8 mouse cellular contexts compared by ENCODE assay signal in genomic region chr11:46065201-46066011, GRCm38 (mm10). TPM values are rescaled to one million over a fixed set of nuclear protein-coding genes. Genes with fewer than 3 reads are reported as not detected.
DNase-seq lines count a peak whose midpoint lies in the region; ATAC-seq lines count a peak whose summit lies in the region.

No protein-coding gene starts in this region.

- no peaks in the 10 kb centered on the region for H3K27me3 ChIP-seq in intestine, embryonic 15.5 days (replicated peaks)
- H3K27me3 ChIP-seq in liver, embryonic 13.5 days = peaks cover 28% of the 10 kb centered on the region
- no peaks in the 10 kb centered on the region for H3K27me3 ChIP-seq in neural tube, embryonic 14.5 days (ENCODE audit: control insufficient read depth, insufficient read depth, low read length)

- no peak overlapping the region for H3K9ac ChIP-seq in intestine, embryonic 15.5 days
- H3K9ac ChIP-seq in liver, embryonic 13.5 days = no peak overlapping the region
- H3K9ac ChIP-seq in neural tube, embryonic 14.5 days (replicated peaks; ENCODE audit: low read depth, low read length) = no peak overlapping the region

- WGBS in intestine, embryonic 15.5 days = 36% methylated on average over 21 of the region's 21 CpGs
- 44% methylated on average over 21 of the region's 21 CpGs for WGBS in liver, embryonic 13.5 days (ENCODE audit: insufficient replicate concordance)
- WGBS in neural tube, embryonic 14.5 days = 57% methylated on average over 21 of the region's 21 CpGs

- no peaks in the 10 kb centered on the region for H3K9me3 ChIP-seq in intestine, embryonic 15.5 days
- no peaks in the 10 kb centered on the region for H3K9me3 ChIP-seq in liver, embryonic 13.5 days (replicated peaks)
- H3K9me3 ChIP-seq in neural tube, embryonic 14.5 days (ENCODE audit: control insufficient read depth, low read length) = no peaks in the 10 kb centered on the region

- H3K36me3 ChIP-seq in intestine, embryonic 15.5 days = 0 out of 2 replicates have a peak, but pooled peaks cover 5% of the 10 kb centered on the region
- H3K36me3 ChIP-seq in liver, embryonic 13.5 days = no peaks in the 10 kb centered on the region
- H3K36me3 ChIP-seq in neural tube, embryonic 14.5 days (ENCODE audit: control insufficient read depth, insufficient read depth, low read length) = peaks cover 7% of the 10 kb centered on the region; the same call in 1 of the 2 replicates

- ATAC-seq in intestine, embryonic 15.5 days = peak; percentile 72
- ATAC-seq in liver, embryonic 13.5 days (ENCODE audit: low read depth) = peak; percentile 70
- ATAC-seq in neural tube, embryonic 14.5 days (ENCODE audit: low read depth) = peak; percentile 25; the same call in 1 of the 2 replicates
- ATAC-seq in monocyte, adult 5-6 weeks (replicated peaks; ENCODE audit: insufficient number of reproducible peaks, low FRiP score, low TSS enrichment, poor library complexity, severe bottlenecking) = no peak

- no peak overlapping the region for H3K4me2 ChIP-seq in intestine, embryonic 15.5 days (replicated peaks)
- H3K4me2 ChIP-seq in liver, embryonic 13.5 days = no peak overlapping the region
- H3K4me2 ChIP-seq in neural tube, embryonic 14.5 days (ENCODE audit: low read depth, low read length) = no peak overlapping the region

- DNase-seq in ovary, adult 18-20 months (ENCODE audit: low spot score) = peak; percentile 82
- DNase-seq in ovary, postnatal 10 days (ENCODE audit: low spot score) = no peak
- peak; percentile 69 for DNase-seq in cerebellum, adult 9-11 months
- DNase-seq in gastrocnemius, postnatal 25 days = peak; percentile 61
- DNase-seq in liver, embryonic 13.5 days = no peak

- no peak overlapping the region for H3K4me3 ChIP-seq in intestine, embryonic 15.5 days (replicated peaks)
- H3K4me3 ChIP-seq in liver, embryonic 13.5 days (replicated peaks) = no peak overlapping the region
- H3K4me3 ChIP-seq in neural tube, embryonic 14.5 days (ENCODE audit: low read depth, low read length) = no peak overlapping the region

- H3K4me1 ChIP-seq in intestine, embryonic 15.5 days (replicated peaks) = peaks cover 38% of the 10 kb centered on the region
- peaks cover 24% of the 10 kb centered on the region for H3K4me1 ChIP-seq in liver, embryonic 13.5 days (replicated peaks)
- peaks cover 7% of the 10 kb centered on the region; the same call in 1 of the 2 replicates for H3K4me1 ChIP-seq in neural tube, embryonic 14.5 days (ENCODE audit: control insufficient read depth, insufficient read depth, low read length)

- H3K27ac ChIP-seq in intestine, embryonic 15.5 days = peak overlapping the region; percentile 81
- H3K27ac ChIP-seq in liver, embryonic 13.5 days = peak overlapping the region; percentile 34; the same call in 1 of the 2 replicates
- H3K27ac ChIP-seq in neural tube, embryonic 14.5 days (ENCODE audit: low read depth, low read length) = no peak overlapping the region

RNA-seq across cellular contexts. Expression of gene Adam19, which starts 9.6 kb away (rescaled TPM):
- 1 to 10 TPM; 4.9 to 8.0 TPM for total RNA-seq in gastrocnemius, postnatal 25 days (2021)
- 16.5 and 16.6 TPM in 2 replicates for polyA plus RNA-seq in intestine, embryonic 15.5 days (2015; fragmentation: Nextera tagmentation; extraction: Ambion mirVana)
- 1.1 and 1.6 TPM in 2 replicates for polyA plus RNA-seq in liver, embryonic 13.5 days (2015; fragmentation: Nextera tagmentation; extraction: Ambion mirVana)
- polyA plus RNA-seq in neural tube, embryonic 14.5 days (2014; fragmentation: Nextera tagmentation; extraction: Ambion mirVana) = 13.8 and 18.9 TPM in 2 replicates
- total RNA-seq in monocyte, adult 5-6 weeks (2017) = 7.8 to 13.7 TPM (median 10.7 TPM) in 3 replicates

RNA-seq across cellular contexts. Expression of gene Gm12166, which starts 13.3 kb away (rescaled TPM):
- total RNA-seq in gastrocnemius, postnatal 25 days (2021) = 1 to 10 TPM in 1 of 2 experiments, under 1 TPM in 1; 0.51 to 1.2 TPM
- 5.2 and 7.3 TPM in 2 replicates for polyA plus RNA-seq in intestine, embryonic 15.5 days (2015; fragmentation: Nextera tagmentation; extraction: Ambion mirVana)
- 3.0 and 3.3 TPM in 2 replicates for polyA plus RNA-seq in liver, embryonic 13.5 days (2015; fragmentation: Nextera tagmentation; extraction: Ambion mirVana)
- polyA plus RNA-seq in neural tube, embryonic 14.5 days (2014; fragmentation: Nextera tagmentation; extraction: Ambion mirVana) = 4.6 and 6.1 TPM in 2 replicates
- 7.1 to 33.7 TPM (median 17.4 TPM) in 3 replicates for total RNA-seq in monocyte, adult 5-6 weeks (2017)

Comparison
In these comparisons a context has a peak if more than half of its experiments do, and no peak if none do; other contexts are left out.
1. DNase-seq: peak in ovary, adult 18-20 months (single experiment), cerebellum, adult 9-11 months (single experiment) and gastrocnemius, postnatal 25 days (single experiment); none in ovary, postnatal 10 days (single experiment) and liver, embryonic 13.5 days (single experiment).